Mouse (Mus musculus): ENCODE results near the gene Atp1a3. TPM values are rescaled to one million over a fixed set of nuclear protein-coding genes. Genes with fewer than 3 reads are reported as not detected.

Atp1a3 gene
- polyA plus RNA-seq, 1 experiment, result 3.0 TPM

- no peak for DNase-seq (ENCODE audit: low read depth)
Measured at GRCm38 (mm10) chr7:25003820-25004388, 1.9 kb downstream of the Atp1a3 start.

DNA sequence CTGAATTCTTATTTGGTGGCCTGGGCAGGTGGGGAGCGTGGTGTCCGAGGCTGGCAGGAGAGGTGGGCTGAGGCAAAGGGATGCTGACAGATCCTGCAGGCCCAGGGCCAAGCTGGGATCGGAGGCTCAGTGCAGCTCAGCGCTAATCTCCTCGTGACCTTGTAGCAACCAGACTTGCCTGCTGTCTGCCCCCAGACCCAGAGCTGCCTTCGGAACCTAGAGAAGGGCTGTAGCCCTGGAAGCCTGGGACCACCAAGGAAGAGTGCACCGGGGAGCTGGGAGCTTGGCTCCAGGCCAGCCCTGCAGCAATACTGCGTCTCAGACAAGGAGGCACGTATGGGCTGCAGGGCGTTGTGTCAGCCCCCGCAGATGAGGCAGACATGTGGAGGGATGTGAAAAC, 2.5 kb downstream of the Atp1a3 start:
- no peak for DNase-seq (ENCODE audit: low read depth)

GRCm38 (mm10) chr7:25000711-25001110, 5.0 kb downstream of the Atp1a3 start:
- no peak for DNase-seq (ENCODE audit: low read depth)

- no peak for DNase-seq (ENCODE audit: low read depth)
Measured at GRCm38 (mm10) chr7:25000211-25000610, 5.5 kb downstream of the Atp1a3 start.

DNA sequence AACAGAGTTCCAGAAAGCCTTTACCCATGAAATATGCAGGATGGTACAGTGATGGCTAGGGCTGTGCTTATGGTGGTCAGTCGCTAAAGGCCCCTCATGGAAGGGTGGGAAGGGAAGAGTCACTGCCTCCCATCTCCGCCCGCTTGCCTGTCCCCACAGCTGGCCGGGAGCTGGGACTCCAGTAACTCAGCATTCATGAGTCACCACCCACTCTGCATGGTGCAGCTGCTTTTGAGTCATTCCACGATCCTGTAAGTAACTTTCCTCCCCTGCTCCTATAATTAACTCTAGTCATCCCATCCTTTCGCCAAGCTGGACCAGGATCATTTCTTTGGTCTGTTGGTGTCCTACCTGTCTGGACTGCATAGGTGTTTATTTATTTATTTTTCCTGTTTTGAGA, 12.7 kb downstream of the Atp1a3 start:
- DNase-seq (ENCODE audit: low read depth), result no peak

- no peak for DNase-seq (ENCODE audit: low read depth)
Measured at GRCm38 (mm10) chr7:24990478-24990877, 15.3 kb downstream of the Atp1a3 start.

DNA sequence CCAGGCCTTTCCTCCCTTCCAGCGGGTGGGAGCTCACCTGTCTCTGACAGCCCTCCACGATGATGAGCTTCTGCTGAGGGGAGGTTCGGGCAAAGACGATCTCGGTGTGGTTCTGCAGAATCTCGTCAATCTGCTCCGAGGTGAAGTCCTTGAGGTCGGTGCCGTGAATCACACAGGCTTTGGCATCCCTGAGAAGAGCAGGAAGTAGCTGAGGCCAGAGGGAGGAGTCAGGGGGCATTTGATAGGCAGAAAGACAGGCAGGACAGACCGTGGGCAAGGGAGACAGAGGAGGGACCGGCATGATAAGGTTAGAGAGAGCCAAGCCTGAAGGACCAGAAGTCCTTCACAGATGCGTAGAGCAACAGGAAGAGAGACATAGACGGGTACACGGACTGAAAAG, 17.8 kb downstream of the Atp1a3 start:
- DNase-seq (ENCODE audit: low read depth), result no peak

DNA sequence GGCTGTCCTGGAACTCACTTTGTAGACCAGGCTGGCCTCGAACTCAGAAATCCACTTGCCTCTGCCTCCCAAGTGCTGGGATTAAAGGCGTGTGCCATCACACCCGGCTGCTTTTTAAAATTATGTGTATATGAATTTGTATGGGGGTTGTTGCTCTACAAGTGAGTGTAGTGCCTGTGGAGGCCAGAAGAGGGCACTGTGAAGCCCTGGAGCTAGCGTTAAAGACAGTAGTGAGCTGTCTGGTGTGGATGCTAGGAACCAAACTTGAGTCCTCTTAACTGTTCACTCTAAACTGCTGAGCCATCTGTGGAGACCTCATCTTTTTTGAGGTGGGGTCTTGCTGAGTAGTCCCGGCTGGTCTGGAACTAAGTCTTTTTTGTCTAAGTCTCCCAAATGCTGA, 20.0 kb downstream of the Atp1a3 start:
- no peak for DNase-seq (ENCODE audit: low read depth)

DNA sequence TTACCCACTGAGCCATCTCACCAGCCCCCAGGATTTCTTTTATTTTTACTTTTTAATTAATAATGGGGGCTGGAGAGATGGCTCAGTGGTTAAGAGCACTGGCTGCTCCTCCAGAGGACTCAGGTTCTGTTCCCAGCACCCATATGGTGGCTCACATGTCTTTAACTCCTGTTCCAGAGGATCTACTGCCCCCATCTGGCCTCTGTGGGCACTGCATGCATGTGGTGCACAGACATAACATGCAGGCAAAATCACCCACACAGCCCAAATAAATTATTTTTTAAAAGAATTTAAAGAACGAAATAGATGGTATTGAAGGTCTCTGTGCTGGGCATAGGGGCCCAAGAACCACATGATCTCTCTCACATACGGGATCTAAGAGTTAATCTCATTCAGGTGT, 21.5 kb downstream of the Atp1a3 start:
- DNase-seq (ENCODE audit: low read depth), result no peak

- no peak for DNase-seq (ENCODE audit: low read depth)
Measured at GRCm38 (mm10) chr7:24983396-24983795, 22.4 kb downstream of the Atp1a3 start.

- DNase-seq (ENCODE audit: low read depth), result no peak
Measured at GRCm38 (mm10) chr7:24980439-24980838, 25.3 kb downstream of the Atp1a3 start.

GRCm38 (mm10) chr7:24978781-24979180, 27.0 kb downstream of the Atp1a3 start:
- DNase-seq (ENCODE audit: low read depth), result no peak

GRCm38 (mm10) chr7:24974893-24975595, 30.7 kb downstream of the Atp1a3 start:
- no peak for DNase-seq (ENCODE audit: low read depth)

GRCm38 (mm10) chr7:24973902-24974301, 31.9 kb downstream of the Atp1a3 start:
- no peak for DNase-seq (ENCODE audit: low read depth)

GRCm38 (mm10) chr7:24973208-24973607, 32.5 kb downstream of the Atp1a3 start:
- DNase-seq (ENCODE audit: low read depth), result no peak

DNA sequence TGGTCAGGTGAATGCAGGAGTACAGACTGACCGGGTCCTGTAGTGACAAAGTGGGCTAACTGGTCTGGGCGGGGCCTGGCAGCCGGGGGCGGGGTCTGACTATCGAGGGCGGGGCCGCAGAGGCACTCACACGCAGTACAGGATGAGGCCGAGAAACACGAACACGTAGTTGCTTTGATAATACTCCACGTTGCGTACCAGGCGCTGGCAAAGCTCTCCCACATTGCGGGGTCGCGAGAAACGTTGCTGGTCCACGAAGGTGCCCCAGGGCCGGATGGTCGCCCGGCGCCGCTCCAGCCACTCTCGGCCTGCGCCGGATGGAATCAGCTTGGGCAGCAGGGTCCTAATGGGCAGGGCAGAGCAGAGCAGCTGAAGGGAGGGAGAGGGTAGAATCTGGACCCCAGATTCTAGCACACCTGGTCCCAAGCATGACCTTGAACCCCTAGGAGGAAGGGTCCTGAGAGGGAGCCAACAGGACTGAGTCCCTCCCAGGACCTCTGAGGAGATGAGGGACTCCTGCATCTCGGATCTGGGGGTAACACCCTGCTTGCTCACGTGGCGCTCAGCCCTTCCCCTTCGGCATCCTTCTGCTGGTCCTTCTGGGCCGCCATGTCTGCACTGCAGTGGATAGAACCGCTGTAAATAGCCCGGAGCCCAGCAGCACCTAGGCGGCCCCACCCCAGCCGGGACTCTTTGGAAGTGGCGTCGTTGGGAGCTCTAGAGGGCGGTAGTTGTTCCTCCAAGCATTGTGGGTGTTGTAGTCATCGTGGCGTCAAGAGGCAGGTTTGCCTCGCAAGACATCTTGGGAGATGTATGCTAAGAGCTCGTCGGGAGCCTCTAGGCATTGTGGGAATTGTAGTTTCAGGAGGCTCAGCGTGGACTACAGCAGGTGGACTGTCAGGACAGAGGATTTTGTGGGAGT, 33.5 kb downstream of the Atp1a3 start, which contains the start of gene Rabac1:
Gene Rabac1 (minus strand): TSS at position 783 of the 922 bp plus-strand sequence.
- peak; percentile 88 for DNase-seq (ENCODE audit: low read depth)

DNA sequence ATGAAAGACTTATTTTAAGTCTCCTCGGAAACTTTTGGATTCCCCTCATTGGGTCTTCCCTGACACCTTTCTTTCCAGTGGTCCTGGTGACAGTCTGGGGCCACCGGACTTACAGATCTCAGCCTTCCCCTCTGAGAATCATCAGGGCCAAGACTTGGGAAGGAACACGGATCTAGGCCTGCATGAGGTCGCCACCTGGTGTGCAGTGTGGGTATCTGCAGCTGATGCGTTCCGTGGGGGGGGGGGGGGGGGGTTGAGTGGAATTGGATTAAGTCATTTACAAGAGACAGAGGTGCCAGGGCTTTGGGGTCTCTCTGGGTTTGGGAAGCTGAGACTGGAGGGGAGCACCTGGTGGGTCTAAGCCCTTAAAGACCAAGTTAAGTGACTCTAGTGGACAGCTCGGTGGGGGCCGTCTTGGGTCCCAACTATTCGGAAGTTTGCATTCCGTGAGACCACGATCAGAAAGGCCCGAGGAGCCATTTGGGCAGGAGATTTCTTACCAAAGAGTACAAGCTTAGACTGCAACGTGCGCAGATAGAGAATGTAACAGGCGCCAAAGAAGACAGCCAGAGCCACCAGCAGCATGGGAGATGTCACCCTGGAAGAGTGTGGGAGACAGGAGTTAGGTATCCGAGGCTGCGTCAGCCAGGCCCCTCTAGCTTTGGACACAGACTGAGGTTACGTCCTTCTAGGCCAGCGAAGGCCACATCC, 34.3 kb downstream of the Atp1a3 start:
- DNase-seq (ENCODE audit: low read depth), result no peak

GRCm38 (mm10) chr7:24970341-24970740, 35.4 kb downstream of the Atp1a3 start:
- no peak for DNase-seq (ENCODE audit: low read depth)

GRCm38 (mm10) chr7:24969805-24970204, 36.0 kb downstream of the Atp1a3 start:
- no peak for DNase-seq (ENCODE audit: low read depth)

GRCm38 (mm10) chr7:24968463-24968862, 37.3 kb downstream of the Atp1a3 start:
- no peak for DNase-seq (ENCODE audit: low read depth)

GRCm38 (mm10) chr7:24967966-24968365, 37.8 kb downstream of the Atp1a3 start:
- DNase-seq (ENCODE audit: low read depth), result no peak
